Mouse (Mus musculus): ENCODE data around the gene Clstn1. TPM values are rescaled to one million over a fixed set of nuclear protein-coding genes. Genes with fewer than 3 reads are reported as not detected.
"Not testable (repeated sequence)": the region's sequence is repeated elsewhere in the genome, so short reads cannot be mapped to it uniquely, and the experiment has no call there.

Gene Clstn1
- total and polyA plus RNA-seq, 2 experiments from 2014 or later, result 209 to 565 TPM

GRCm38 (mm10) chr4:149606766-149607358 is 20.6 kb downstream of the Clstn1 start:
- Histone ChIP-seq H3K4me3 (ENCODE audit: low read depth, low read length) (no peak overlapping the region), H3K4me2 (ENCODE audit: low read depth, low read length, poor library complexity, severe bottlenecking) (no peak overlapping the region), H3K4me1 (ENCODE audit: insufficient read depth, low read length) (peaks cover 5% of the 10 kb centered on the region; the same call in 1 of the 2 replicates), H3K27ac (ENCODE audit: low read depth, low read length) (no peak overlapping the region), H3K36me3 (ENCODE audit: insufficient read depth, low read length) (no peaks in the 10 kb centered on the region), H3K9ac (replicated peaks; ENCODE audit: low read length, poor library complexity, severe bottlenecking) (no peak overlapping the region), H3K9me3 (ENCODE audit: low read length) (no peaks in the 10 kb centered on the region), H3K27me3 (ENCODE audit: insufficient read depth, low read length) (no peaks in the 10 kb centered on the region)
- TF ChIP-seq CTCF (IDR thresholded peaks at IDR 0.05), result no peak
- DNase-seq (ENCODE audit: low spot score) (no peak), ATAC-seq (ENCODE audit: low FRiP score) (no peak)
- WGBS, result 38% methylated on average over 15 of the region's 15 CpGs

GRCm38 (mm10) chr4:149607591-149608308 is 21.5 kb downstream of the Clstn1 start:
- no peak overlapping the region for H3K4me3 ChIP-seq (ENCODE audit: low read depth, low read length)
- H3K9ac ChIP-seq (replicated peaks; ENCODE audit: low read length, poor library complexity, severe bottlenecking), result no peak overlapping the region; the same call in 1 of the 2 replicates
- no peak overlapping the region for H3K4me2 ChIP-seq (ENCODE audit: low read depth, low read length, poor library complexity, severe bottlenecking)
- DNase-seq (ENCODE audit: low spot score) (peak; percentile 64), ATAC-seq (ENCODE audit: low FRiP score) (no peak; the same call in 1 of the 2 replicates)
- WGBS, result 62% methylated on average over 20 of the region's 20 CpGs
- H3K36me3 ChIP-seq (ENCODE audit: insufficient read depth, low read length), result no peaks in the 10 kb centered on the region
- H3K9me3 ChIP-seq (ENCODE audit: low read length), result no peaks in the 10 kb centered on the region
- H3K4me1 ChIP-seq (ENCODE audit: insufficient read depth, low read length), result peaks cover 5% of the 10 kb centered on the region; the same call in 1 of the 2 replicates
- no peak overlapping the region for H3K27ac ChIP-seq (ENCODE audit: low read depth, low read length)
- H3K27me3 ChIP-seq (ENCODE audit: insufficient read depth, low read length), result no peaks in the 10 kb centered on the region
- TF ChIP-seq CTCF (IDR thresholded peaks at IDR 0.05), result no peak

GRCm38 (mm10) chr4:149608309-149608638 is 22.0 kb downstream of the Clstn1 start:
- H3K4me1 ChIP-seq (ENCODE audit: insufficient read depth, low read length), result peaks cover 5% of the 10 kb centered on the region; the same call in 1 of the 2 replicates
- DNase-seq (ENCODE audit: low spot score) (no peak), ATAC-seq (ENCODE audit: low FRiP score) (no peak)
- H3K9ac ChIP-seq (replicated peaks; ENCODE audit: low read length, poor library complexity, severe bottlenecking), result no peak overlapping the region
- H3K27ac ChIP-seq (ENCODE audit: low read depth, low read length), result no peak overlapping the region
- TF ChIP-seq CTCF (IDR thresholded peaks at IDR 0.05), result no peak
- H3K9me3 ChIP-seq (ENCODE audit: low read length), result no peaks in the 10 kb centered on the region
- no peak overlapping the region for H3K4me3 ChIP-seq (ENCODE audit: low read depth, low read length)
- no peak overlapping the region for H3K4me2 ChIP-seq (ENCODE audit: low read depth, low read length, poor library complexity, severe bottlenecking)
- no peaks in the 10 kb centered on the region for H3K36me3 ChIP-seq (ENCODE audit: insufficient read depth, low read length)
- no peaks in the 10 kb centered on the region for H3K27me3 ChIP-seq (ENCODE audit: insufficient read depth, low read length)
- 93% methylated on average over 6 of the region's 6 CpGs for WGBS

GRCm38 (mm10) chr4:149609256-149610025 is 23.2 kb downstream of the Clstn1 start:
- no peak overlapping the region for H3K9ac ChIP-seq (replicated peaks; ENCODE audit: low read length, poor library complexity, severe bottlenecking)
- H3K4me2 ChIP-seq (ENCODE audit: low read depth, low read length, poor library complexity, severe bottlenecking), result no peak overlapping the region
- H3K4me1 ChIP-seq (ENCODE audit: insufficient read depth, low read length), result peaks cover 5% of the 10 kb centered on the region; the same call in 1 of the 2 replicates
- no peak for TF ChIP-seq CTCF (IDR thresholded peaks at IDR 0.05)
- no peak overlapping the region for H3K4me3 ChIP-seq (ENCODE audit: low read depth, low read length)
- no peak overlapping the region for H3K27ac ChIP-seq (ENCODE audit: low read depth, low read length)
- no peaks in the 10 kb centered on the region for H3K36me3 ChIP-seq (ENCODE audit: insufficient read depth, low read length)
- peak; percentile 49 for DNase-seq (ENCODE audit: low spot score)
- no peak for ATAC-seq (ENCODE audit: low FRiP score)
- no peaks in the 10 kb centered on the region for H3K27me3 ChIP-seq (ENCODE audit: insufficient read depth, low read length)
- 63% methylated on average over 8 of the region's 8 CpGs for WGBS
- 0 out of 2 replicates have a peak, but pooled peaks cover 2% of the 10 kb centered on the region for H3K9me3 ChIP-seq (ENCODE audit: low read length)

GRCm38 (mm10) chr4:149611376-149612044 is 25.2 kb downstream of the Clstn1 start:
- H3K36me3 ChIP-seq (ENCODE audit: insufficient read depth, low read length), result peaks cover 3% of the 10 kb centered on the region; the same call in 1 of the 2 replicates
- ATAC-seq (ENCODE audit: low FRiP score), result no peak
- 49% methylated on average over 10 of the region's 10 CpGs for WGBS

GRCm38 (mm10) chr4:149613497-149613896 is 27.2 kb downstream of the Clstn1 start:
- not testable (repeated sequence) for DNase-seq (ENCODE audit: low spot score); H3K4me1 ChIP-seq (ENCODE audit: insufficient read depth, low read length); ATAC-seq (ENCODE audit: low FRiP score); H3K9me3 ChIP-seq (ENCODE audit: low read length); H3K27ac ChIP-seq (ENCODE audit: low read depth, low read length); H3K4me2 ChIP-seq (ENCODE audit: low read depth, low read length, poor library complexity, severe bottlenecking); H3K36me3 ChIP-seq (ENCODE audit: insufficient read depth, low read length); H3K4me3 ChIP-seq (ENCODE audit: low read depth, low read length); H3K9ac ChIP-seq (replicated peaks; ENCODE audit: low read length, poor library complexity, severe bottlenecking); H3K27me3 ChIP-seq (ENCODE audit: insufficient read depth, low read length)
- WGBS, result 68% methylated on average over 6 of the region's 6 CpGs

More at GRCm38 (mm10) chr4:149611376-149612044, 25.2 kb downstream of the Clstn1 start:
- Histone ChIP-seq H3K4me1 (ENCODE audit: insufficient read depth, low read length) (peaks cover 5% of the 10 kb centered on the region; the same call in 1 of the 2 replicates), H3K4me3 (ENCODE audit: low read depth, low read length) (no peak overlapping the region), H3K4me2 (ENCODE audit: low read depth, low read length, poor library complexity, severe bottlenecking) (no peak overlapping the region), H3K9me3 (ENCODE audit: low read length) (0 out of 2 replicates have a peak, but pooled peaks cover 2% of the 10 kb centered on the region), H3K27me3 (ENCODE audit: insufficient read depth, low read length) (no peaks in the 10 kb centered on the region), H3K9ac (replicated peaks; ENCODE audit: low read length, poor library complexity, severe bottlenecking) (no peak overlapping the region), H3K27ac (ENCODE audit: low read depth, low read length) (no peak overlapping the region)
- TF ChIP-seq CTCF (IDR thresholded peaks at IDR 0.05), result peak; percentile 94
- DNase-seq (ENCODE audit: low spot score), result peak; percentile 79

Measured in midbrain, postnatal 0 days (tissue).